Mouse (Mus musculus) embryonic facial prominence, embryonic 11.5 days (tissue): ENCODE results near the gene Cutc. TPM values are rescaled to one million over a fixed set of nuclear protein-coding genes. Genes with fewer than 3 reads are reported as not detected.

ENCODE experiments used
- ATAC-seq: fragments of 200-750 bp; cut with Nextera tagmentation; replicated peaks from 2 replicates; pipeline ENCODE4 v1.8.0; 2017; ENCODE audit warnings: low read depth; ENCODE audit not compliant: insufficient number of reproducible peaks, low FRiP score, low TSS enrichment
- DNase-seq: peaks from one replicate; pipeline ENCODE4 v3.0.0-alpha.2; 2015; ENCODE audit warnings: low spot score
- H3K27ac ChIP-seq: fragments of 300-500 bp; sonication (generic); replicated peaks from 2 replicates; pipeline ENCODE4 v1.5.1; 2014; ENCODE audit warnings: mild to moderate bottlenecking, low read depth, low read length, control low read depth
- H3K27me3 ChIP-seq: fragments of 300-500 bp; sonication (generic); 2 replicates; pipeline ENCODE4 v1.6.1; 2014; ENCODE audit warnings: mild to moderate bottlenecking, low read length, moderate library complexity, mixed read lengths; ENCODE audit not compliant: control insufficient read depth, insufficient read depth
- H3K36me3 ChIP-seq: fragments of 300-500 bp; sonication (generic); replicated peaks from 2 replicates; pipeline ENCODE4 v1.6.1; 2014; ENCODE audit warnings: low read depth, mild to moderate bottlenecking, low read length, moderate library complexity, mixed read lengths; ENCODE audit not compliant: control insufficient read depth, insufficient read depth
- H3K4me1 ChIP-seq: fragments of 300-500 bp; sonication (generic); 2 replicates; pipeline ENCODE4 v1.6.1; 2014; ENCODE audit warnings: low read length, mixed read lengths; ENCODE audit not compliant: control insufficient read depth, insufficient read depth
- H3K4me2 ChIP-seq: fragments of 300-500 bp; sonication (generic); 2 replicates; pipeline ENCODE4 v1.6.1; 2014; ENCODE audit warnings: low read depth, mild to moderate bottlenecking, control low read depth, low read length, moderate library complexity
- H3K4me3 ChIP-seq: fragments of 300-500 bp; sonication (generic); 2 replicates; pipeline ENCODE4 v1.5.1; 2014; ENCODE audit warnings: low read depth, low read length, control low read depth
- H3K9ac ChIP-seq: fragments of 300-500 bp; sonication (generic); replicated peaks from 2 replicates; pipeline ENCODE4 v1.6.1; 2014; ENCODE audit warnings: mild to moderate bottlenecking, control low read depth, low read length
- H3K9me3 ChIP-seq: fragments of 300-500 bp; sonication (generic); replicated peaks from 2 replicates; pipeline ENCODE4 v1.6.1; 2016; ENCODE audit warnings: mild to moderate bottlenecking, low read length, inconsistent platforms, mixed read lengths; ENCODE audit not compliant: control insufficient read depth
- WGBS: fragments of 180-500 bp; shearing (Covaris S2); extraction: QIAGEN DNeasy Blood & Tissue Kit; methylation state at CpG from one replicate; pipeline ENCODE4 v1.1.7; 2014; 5-methylcytosine and 5-hydroxymethylcytosine counted together
- polyA plus RNA-seq: library from polyadenylated mRNA; unstranded; fragments of >200 nt; fragmentation: Nextera tagmentation; extraction: Ambion mirVana; gene quantifications from 2 replicates; pipeline ENCODE4 v1.2.1, GENCODE M21; 2014

Cutc gene
- polyA plus RNA-seq, 1 experiment from 2014 or later = 15.0 TPM

GRCm38 (mm10) chr19:43731157-43731556 lies 21.6 kb upstream of the Cutc start:
- ATAC-seq = no peak
- no peaks in the 10 kb centered on the region for H3K27me3 ChIP-seq
- H3K4me3 ChIP-seq = no peak overlapping the region
- H3K36me3 ChIP-seq = no peaks in the 10 kb centered on the region; the same call in none of the 2 replicates
- no peak for DNase-seq
- no peak overlapping the region for H3K9ac ChIP-seq
- H3K4me1 ChIP-seq = no peaks in the 10 kb centered on the region
- H3K4me2 ChIP-seq = no peak overlapping the region
- no peaks in the 10 kb centered on the region for H3K9me3 ChIP-seq
- 67% methylated on average over 7 of the region's 7 CpGs for WGBS
- H3K27ac ChIP-seq = no peak overlapping the region

- H3K4me3 ChIP-seq = no peak overlapping the region
- H3K36me3 ChIP-seq = peaks cover 8% of the 10 kb centered on the region
- no peaks in the 10 kb centered on the region for H3K4me1 ChIP-seq
- ATAC-seq = no peak
- WGBS = 94% methylated on average over 10 of the region's 10 CpGs
- H3K27ac ChIP-seq = no peak overlapping the region
- no peaks in the 10 kb centered on the region for H3K27me3 ChIP-seq
- no peaks in the 10 kb centered on the region for H3K9me3 ChIP-seq
- H3K9ac ChIP-seq = no peak overlapping the region
- DNase-seq = no peak
- H3K4me2 ChIP-seq = no peak overlapping the region
These were observed 14.4 kb upstream of the Cutc start for GRCm38 (mm10) chr19:43738409-43738808.

DNA sequence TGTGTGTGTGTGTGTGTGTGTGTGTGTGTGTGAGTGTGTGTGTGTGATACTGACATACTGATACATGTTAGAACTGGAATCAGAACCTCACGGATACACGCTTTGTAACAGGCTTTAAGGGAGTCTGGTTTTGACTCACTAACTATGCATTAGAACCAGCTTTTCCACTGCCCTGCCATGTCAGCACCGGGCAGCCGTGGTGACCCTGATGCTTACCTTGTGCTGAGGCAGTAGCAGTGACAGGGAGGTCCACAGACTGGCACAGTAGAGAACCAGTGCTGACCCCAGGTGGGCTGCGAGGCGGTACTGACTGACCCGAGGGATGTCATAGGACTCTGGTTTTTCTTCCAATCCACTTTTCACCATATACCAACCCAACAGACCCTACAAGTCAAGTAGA lies 9.4 kb upstream of the Cutc start:
- Histone ChIP-seq H3K4me2 (no peak overlapping the region), H3K9ac (no peak overlapping the region), H3K9me3 (no peaks in the 10 kb centered on the region), H3K27ac (no peak overlapping the region), H3K36me3 (peaks cover 3% of the 10 kb centered on the region), H3K4me3 (no peak overlapping the region), H3K27me3 (no peaks in the 10 kb centered on the region), H3K4me1 (no peaks in the 10 kb centered on the region)
- no peak for ATAC-seq
- DNase-seq = no peak
- WGBS = 91% methylated on average over 7 of the region's 7 CpGs

DNA sequence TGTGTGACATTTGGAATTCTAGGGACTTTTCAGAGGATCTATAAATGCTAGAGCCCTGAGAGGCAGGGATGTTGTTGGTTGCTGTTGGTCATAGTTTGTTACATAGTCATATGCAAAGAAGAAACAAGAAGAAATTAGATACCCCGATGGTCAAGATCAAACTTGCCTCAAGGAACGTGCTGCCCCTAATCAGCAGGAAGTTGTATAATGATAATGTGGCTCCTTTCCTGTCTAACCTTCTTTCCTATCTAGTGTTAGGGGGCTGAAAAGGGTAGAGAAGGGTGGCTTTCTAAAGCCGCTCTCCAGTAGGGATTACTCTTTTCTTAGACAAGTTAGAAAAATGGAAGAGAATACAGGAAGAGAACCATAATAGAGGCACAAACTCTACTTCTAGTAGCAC lies 7.1 kb upstream of the Cutc start:
- H3K9ac ChIP-seq = no peak overlapping the region
- H3K4me2 ChIP-seq = no peak overlapping the region
- H3K36me3 ChIP-seq = no peaks in the 10 kb centered on the region; the same call in 1 of the 2 replicates
- no peak overlapping the region for H3K27ac ChIP-seq
- H3K9me3 ChIP-seq = no peaks in the 10 kb centered on the region
- DNase-seq = no peak
- H3K4me1 ChIP-seq = no peaks in the 10 kb centered on the region
- H3K27me3 ChIP-seq = no peaks in the 10 kb centered on the region
- H3K4me3 ChIP-seq = no peak overlapping the region
- 94% methylated on average over 3 of the region's 3 CpGs for WGBS
- no peak for ATAC-seq

GRCm38 (mm10) chr19:43747877-43748276 lies 4.9 kb upstream of the Cutc start:
- Histone ChIP-seq H3K4me1 (no peaks in the 10 kb centered on the region), H3K4me2 (no peak overlapping the region), H3K9me3 (no peaks in the 10 kb centered on the region), H3K36me3 (no peaks in the 10 kb centered on the region), H3K27ac (no peak overlapping the region), H3K27me3 (no peaks in the 10 kb centered on the region), H3K9ac (no peak overlapping the region), H3K4me3 (no peak overlapping the region)
- WGBS = 90% methylated on average over 4 of the region's 4 CpGs
- no peak for ATAC-seq
- DNase-seq = no peak

GRCm38 (mm10) chr19:43750008-43750407 lies 2.8 kb upstream of the Cutc start:
- Histone ChIP-seq H3K9me3 (no peaks in the 10 kb centered on the region), H3K4me1 (no peaks in the 10 kb centered on the region), H3K27me3 (no peaks in the 10 kb centered on the region), H3K27ac (no peak overlapping the region), H3K9ac (no peak overlapping the region), H3K36me3 (no peaks in the 10 kb centered on the region), H3K4me2 (no peak overlapping the region), H3K4me3 (no peak overlapping the region)
- ATAC-seq (no peak), DNase-seq (no peak)
- WGBS = 97% methylated on average over 2 of the region's 2 CpGs

DNA sequence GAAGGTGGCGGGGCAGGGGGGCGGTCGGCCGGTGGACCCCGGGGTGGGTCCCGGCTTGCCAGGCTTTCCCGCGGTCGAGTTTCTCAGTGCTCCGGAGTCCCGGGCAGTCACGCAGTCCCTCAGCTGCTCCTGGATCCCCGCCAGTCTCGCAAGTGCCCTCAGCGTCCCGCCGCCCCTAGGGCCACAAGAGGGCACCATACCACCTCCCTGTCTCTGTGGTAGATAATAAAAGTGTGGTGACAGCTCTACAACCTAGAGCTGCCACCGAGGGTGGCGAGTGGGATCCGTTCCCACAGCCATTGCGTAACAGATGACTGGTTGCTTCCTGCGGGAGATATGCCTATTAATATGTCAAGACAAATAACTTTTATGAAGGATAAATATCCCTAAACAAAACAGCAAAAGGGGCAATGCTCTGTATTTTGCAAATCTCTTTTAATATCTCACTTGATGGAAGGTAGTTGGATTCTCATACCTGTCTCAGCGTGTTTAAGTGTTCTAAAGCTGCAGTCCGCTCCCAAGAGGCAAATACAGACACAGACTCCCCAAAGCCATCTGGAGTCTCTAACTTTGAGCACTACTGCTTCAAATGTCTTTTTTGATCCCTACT lies 535 bp downstream of the Cutc start:
- Histone ChIP-seq H3K4me3 (peak overlapping the region; percentile 48), H3K9ac (peak overlapping the region; percentile 82), H3K4me1 (no peaks in the 10 kb centered on the region), H3K27me3 (no peaks in the 10 kb centered on the region), H3K4me2 (peak overlapping the region; percentile 34), H3K27ac (peak overlapping the region; percentile 85), H3K9me3 (no peaks in the 10 kb centered on the region), H3K36me3 (no peaks in the 10 kb centered on the region)
- 2% methylated on average over 22 of the region's 24 CpGs for WGBS
- DNase-seq (peak; percentile 78), ATAC-seq (peak; percentile 89)

GRCm38 (mm10) chr19:43754237-43754636 lies 1.4 kb downstream of the Cutc start:
- Histone ChIP-seq H3K4me3 (no peak overlapping the region), H3K4me2 (no peak overlapping the region), H3K9ac (no peak overlapping the region), H3K27ac (no peak overlapping the region), H3K9me3 (no peaks in the 10 kb centered on the region), H3K36me3 (no peaks in the 10 kb centered on the region), H3K27me3 (no peaks in the 10 kb centered on the region), H3K4me1 (no peaks in the 10 kb centered on the region)
- 72% methylated on average over 2 of the region's 2 CpGs for WGBS
- no peak for ATAC-seq
- no peak for DNase-seq
